Mouse (Mus musculus) midbrain, embryonic 11.5 days (tissue): ENCODE data around the gene Zdhhc13. TPM values are rescaled to one million over a fixed set of nuclear protein-coding genes. Genes with fewer than 3 reads are reported as not detected.

Experiments used
- ATAC-seq: fragments of 200-750 bp; cut with Nextera tagmentation; 2 replicates; pipeline ENCODE4 v1.8.0; 2017; ENCODE audit warnings: moderate TSS enrichment, moderate library complexity; ENCODE audit not compliant: low FRiP score
- DNase-seq: peaks from one replicate; pipeline ENCODE4 v3.0.0; 2015; ENCODE audit warnings: low spot score; ENCODE audit errors: missing footprints
- H3K27ac ChIP-seq: fragments of 300-500 bp; sonication (generic); 2 replicates; pipeline ENCODE4 v1.5.1; 2014; ENCODE audit warnings: low read depth, low read length
- H3K27me3 ChIP-seq: fragments of 300-500 bp; sonication (generic); 2 replicates; pipeline ENCODE4 v1.6.1; 2014; ENCODE audit warnings: mild to moderate bottlenecking, low read length, moderate library complexity, mixed read lengths; ENCODE audit not compliant: control insufficient read depth, insufficient read depth
- H3K36me3 ChIP-seq: fragments of 300-500 bp; sonication (generic); 2 replicates; pipeline ENCODE4 v1.6.1; 2014; ENCODE audit warnings: mild to moderate bottlenecking, low read length, moderate library complexity, mixed read lengths; ENCODE audit not compliant: control insufficient read depth, insufficient read depth
- H3K4me1 ChIP-seq: fragments of 300-500 bp; sonication (generic); 2 replicates; pipeline ENCODE4 v1.6.1; 2014; ENCODE audit warnings: low read length; ENCODE audit not compliant: control insufficient read depth, insufficient read depth
- H3K4me2 ChIP-seq: fragments of 300-500 bp; sonication (generic); 2 replicates; pipeline ENCODE4 v1.6.1; 2014; ENCODE audit warnings: mild to moderate bottlenecking, moderate library complexity
- H3K4me3 ChIP-seq: fragments of 300-500 bp; sonication (generic); 2 replicates; pipeline ENCODE4 v1.5.1; 2014; ENCODE audit warnings: low read depth, low read length
- H3K9ac ChIP-seq: fragments of 300-500 bp; sonication (generic); 2 replicates; pipeline ENCODE4 v1.6.1; 2014; ENCODE audit warnings: low read length
- H3K9me3 ChIP-seq: fragments of 300-500 bp; sonication (generic); 2 replicates; pipeline ENCODE4 v1.6.1; 2016; ENCODE audit warnings: low read length; ENCODE audit not compliant: control insufficient read depth
- WGBS: fragments of 180-500 bp; shearing (Covaris S2); extraction: QIAGEN DNeasy Blood & Tissue Kit; methylation state at CpG from one replicate; pipeline ENCODE4 v1.1.7; 2014; 5-methylcytosine and 5-hydroxymethylcytosine counted together
- polyA plus RNA-seq: library from polyadenylated mRNA; unstranded; fragments of >200 nt; fragmentation: Nextera tagmentation; extraction: Ambion mirVana; gene quantifications from 2 replicates; pipeline ENCODE4 v1.2.1, GENCODE M21; 2014

Gene Zdhhc13
- polyA plus RNA-seq, result 37.4 and 43.1 TPM in 2 replicates

DNA sequence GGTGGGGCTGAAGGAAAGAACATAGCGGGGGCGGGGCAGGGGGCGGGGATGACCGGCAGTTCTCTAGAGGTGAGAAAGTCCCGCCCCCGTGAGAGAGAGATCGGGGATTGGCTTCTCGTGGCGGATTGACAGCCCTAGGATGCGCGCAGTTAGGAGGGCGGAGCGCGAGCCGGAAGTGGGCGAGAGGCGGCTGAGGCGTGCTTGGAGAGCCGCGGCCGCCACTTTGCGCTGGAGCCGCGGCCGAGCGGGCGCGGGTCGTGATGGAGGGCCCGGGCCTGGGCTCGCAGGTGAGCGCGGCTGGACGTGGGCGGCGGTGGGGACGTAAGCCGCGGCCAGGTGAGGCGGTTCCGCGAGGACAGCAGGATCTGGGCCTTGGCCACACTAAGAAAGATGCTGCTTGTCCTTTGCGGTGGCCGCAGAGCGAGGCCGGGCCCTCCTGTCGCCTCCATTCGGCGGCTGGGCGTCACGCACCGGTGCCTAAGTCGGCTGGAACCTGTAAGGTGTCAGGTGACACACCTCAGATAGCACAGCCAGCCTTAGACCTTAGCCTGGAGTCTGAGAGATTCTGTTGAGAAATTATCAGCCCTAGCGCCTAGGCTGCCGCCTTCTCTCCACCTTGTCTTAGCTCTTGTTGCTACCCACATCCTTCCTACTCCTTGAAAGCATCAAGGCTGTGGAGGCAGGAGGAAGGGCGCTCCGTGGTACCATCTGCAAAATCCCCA lies at the start of gene Zdhhc13:
Zdhhc13 (plus strand) TSS at position 153 of the 722 bp plus-strand sequence.
- under 1% methylated on average over 56 of the region's 57 CpGs for WGBS
- peak; percentile 98 for DNase-seq
- peak; percentile 99 for ATAC-seq
- Histone ChIP-seq H3K9me3 (no peaks in the 10 kb centered on the region), H3K4me1 (peaks cover 5% of the 10 kb centered on the region; the same call in 1 of the 2 replicates), H3K4me2 (peak within 1 kb of the TSS; percentile 63), H3K27ac (no peak within 1 kb of the TSS), H3K27me3 (no peaks in the 10 kb centered on the region), H3K9ac (peak within 1 kb of the TSS; percentile 73), H3K36me3 (no peaks in the 10 kb centered on the region), H3K4me3 (peak within 1 kb of the TSS; percentile 59)

DNA sequence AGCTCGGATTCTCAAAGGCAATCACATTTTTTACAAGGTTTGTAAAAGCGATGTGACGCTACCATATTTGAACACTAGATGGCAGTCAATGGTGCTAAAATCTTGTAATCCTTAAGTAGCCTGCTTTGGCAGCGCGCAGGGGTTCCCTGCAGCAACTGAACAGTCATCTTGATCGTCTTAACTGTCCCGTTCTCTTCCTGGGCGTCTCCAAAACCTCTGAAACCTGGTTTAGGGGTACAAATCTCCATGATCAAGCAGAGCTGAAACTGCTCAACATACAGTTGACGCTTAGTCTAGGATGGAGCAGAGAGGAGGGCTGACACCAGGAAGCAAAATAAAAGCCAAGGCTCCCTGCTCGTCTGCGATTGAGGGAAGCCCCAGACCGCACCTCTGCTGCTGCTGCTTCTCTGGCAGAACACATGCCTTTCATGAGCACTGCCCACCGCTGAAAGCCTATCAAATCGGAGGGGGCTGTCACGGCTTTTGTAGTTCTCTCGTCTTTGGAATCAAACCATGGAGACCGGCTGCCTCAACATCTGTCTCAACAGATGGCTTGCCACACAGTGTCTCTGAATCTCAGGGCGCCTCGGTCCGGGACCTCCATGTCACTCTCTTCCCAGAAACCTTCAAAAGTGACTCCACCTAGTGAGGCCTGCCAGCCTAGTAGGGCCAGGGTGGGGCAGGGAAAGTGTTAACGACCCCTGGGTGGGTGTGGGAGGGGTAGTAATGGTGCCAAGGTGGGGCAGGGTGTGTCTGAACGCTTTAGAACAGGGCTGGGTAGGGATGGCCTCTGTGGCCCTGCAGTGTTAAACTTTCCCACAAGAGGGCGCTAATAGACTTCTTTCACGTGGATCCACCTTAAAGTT lies 39.3 kb upstream of the Zdhhc13 start:
- Histone ChIP-seq H3K27ac (peak overlapping the region; percentile 36), H3K4me3 (peak overlapping the region; percentile 38), H3K36me3 (no peaks in the 10 kb centered on the region), H3K9me3 (no peaks in the 10 kb centered on the region), H3K4me1 (no peaks in the 10 kb centered on the region), H3K9ac (peak overlapping the region; percentile 49), H3K4me2 (peak overlapping the region; percentile 63), H3K27me3 (no peaks in the 10 kb centered on the region)
- ATAC-seq (peak; percentile 87), DNase-seq (peak; percentile 99)
- WGBS, result 1% methylated on average over 24 of the region's 24 CpGs

DNA sequence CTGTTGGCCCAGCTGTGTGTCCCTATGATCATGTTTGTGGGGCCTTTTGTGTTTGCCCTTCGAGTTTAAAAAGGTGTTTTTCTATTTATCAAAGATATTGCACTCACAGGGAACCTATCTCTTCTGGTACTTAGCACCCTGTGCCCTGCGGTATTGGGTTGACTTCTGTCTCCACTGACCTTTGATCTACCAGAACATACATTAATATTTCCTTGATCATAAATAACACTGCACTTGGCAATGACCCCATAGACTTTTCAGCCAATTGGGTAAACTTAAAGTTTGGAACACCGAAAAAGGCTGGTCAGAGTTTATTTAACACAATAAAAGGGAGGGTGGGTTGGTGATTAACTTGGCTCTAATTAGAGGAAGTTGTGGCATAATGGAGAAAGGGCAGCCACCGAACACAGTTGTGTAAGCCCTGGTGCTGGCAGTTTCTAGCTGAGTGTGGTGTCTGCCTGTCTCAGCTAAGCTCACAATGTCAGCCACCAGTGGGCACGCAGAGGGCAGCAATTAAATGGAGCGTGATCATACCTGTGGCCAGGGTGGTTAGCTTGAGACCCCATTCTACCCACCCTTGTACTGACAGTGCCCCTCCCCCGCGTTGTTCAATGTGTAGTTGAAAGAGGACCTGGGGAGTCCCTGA lies 38.5 kb upstream of the Zdhhc13 start:
- Histone ChIP-seq H3K4me2 (peak overlapping the region; percentile 63; the same call in 1 of the 2 replicates), H3K27ac (no peak overlapping the region), H3K36me3 (no peaks in the 10 kb centered on the region), H3K4me1 (no peaks in the 10 kb centered on the region), H3K9me3 (no peaks in the 10 kb centered on the region), H3K4me3 (no peak overlapping the region), H3K9ac (no peak overlapping the region), H3K27me3 (no peaks in the 10 kb centered on the region)
- DNase-seq, result peak; percentile 82
- peak; percentile 55 for ATAC-seq
- 70% methylated on average over 8 of the region's 8 CpGs for WGBS

DNA sequence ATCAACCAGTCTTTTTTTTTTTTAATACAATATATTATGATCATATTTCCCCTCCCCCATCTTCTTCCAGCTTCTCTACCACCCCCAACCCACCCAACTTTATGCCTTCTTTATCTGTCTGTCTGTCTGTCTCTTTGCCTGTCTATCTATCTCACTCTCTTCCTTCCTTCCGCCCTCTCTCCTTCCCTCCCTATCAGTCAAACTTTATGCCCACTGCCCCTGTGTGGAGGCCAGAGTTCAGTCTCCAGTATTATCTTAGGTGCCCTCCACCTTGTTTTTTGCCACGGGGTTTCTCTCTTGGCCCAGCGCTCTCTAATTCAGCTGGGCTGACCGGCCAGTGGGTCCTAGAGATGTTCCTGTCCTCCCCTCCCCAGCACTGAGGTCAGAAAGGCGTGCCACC lies 37.6 kb upstream of the Zdhhc13 start:
- DNase-seq (peak; percentile 69), ATAC-seq (no peak)
- Histone ChIP-seq H3K4me1 (no peaks in the 10 kb centered on the region), H3K9ac (no peak overlapping the region), H3K27me3 (no peaks in the 10 kb centered on the region), H3K27ac (no peak overlapping the region), H3K36me3 (no peaks in the 10 kb centered on the region), H3K4me3 (no peak overlapping the region), H3K4me2 (no peak overlapping the region), H3K9me3 (no peaks in the 10 kb centered on the region)
- 80% methylated on average over 5 of the region's 5 CpGs for WGBS

DNA sequence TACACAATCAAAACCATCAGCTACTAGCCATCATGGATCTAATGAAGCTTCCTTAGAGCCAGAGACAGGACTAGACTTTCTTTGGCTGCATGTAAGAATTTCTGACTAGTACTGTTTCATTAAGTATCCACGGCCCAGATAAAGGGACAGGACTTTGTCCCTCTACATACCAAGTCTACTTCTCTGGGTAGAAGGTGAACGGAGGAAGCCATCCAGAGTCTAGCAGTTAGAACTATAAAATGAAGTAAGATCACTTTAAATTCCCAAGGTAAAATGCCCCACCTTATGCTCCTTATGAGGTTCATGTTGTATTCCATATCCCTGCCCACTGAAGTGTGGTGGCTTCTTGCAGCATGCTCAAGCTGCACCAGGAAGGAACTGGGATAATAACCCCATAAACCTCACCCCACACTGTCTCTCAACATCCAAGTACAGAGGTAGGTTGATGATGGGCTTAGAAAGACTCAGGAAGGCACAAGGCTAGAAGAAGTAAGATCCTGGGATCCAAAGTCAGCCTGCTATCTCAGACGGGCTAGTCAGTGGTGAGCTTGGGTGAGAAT lies 34.3 kb upstream of the Zdhhc13 start:
- no peak overlapping the region for H3K4me3 ChIP-seq
- no peaks in the 10 kb centered on the region for H3K27me3 ChIP-seq
- H3K4me1 ChIP-seq, result no peaks in the 10 kb centered on the region
- no peaks in the 10 kb centered on the region for H3K36me3 ChIP-seq
- no peak for ATAC-seq
- no peak overlapping the region for H3K4me2 ChIP-seq
- H3K27ac ChIP-seq, result no peak overlapping the region
- DNase-seq, result peak; percentile 75
- H3K9ac ChIP-seq, result no peak overlapping the region
- H3K9me3 ChIP-seq, result no peaks in the 10 kb centered on the region
- 89% methylated on average over 3 of the region's 3 CpGs for WGBS

DNA sequence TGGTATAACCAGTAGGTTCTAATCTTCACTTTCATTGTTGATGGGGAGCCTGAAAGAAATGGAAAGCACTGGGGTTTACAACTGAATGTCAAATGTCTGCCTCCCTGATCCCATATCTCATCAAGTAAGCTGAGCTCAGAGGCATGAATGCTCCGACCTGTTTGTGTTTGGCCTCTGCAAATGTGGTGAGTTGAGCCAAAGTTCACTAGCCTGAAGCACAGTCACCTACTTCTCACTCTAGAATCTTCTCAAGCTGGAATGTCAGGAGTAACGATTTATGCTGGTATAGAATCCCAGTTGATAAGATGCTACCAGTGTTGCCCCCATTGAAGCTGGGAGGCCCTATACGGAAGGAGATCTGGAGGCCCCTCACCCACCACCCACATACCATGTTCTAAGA lies 33.0 kb upstream of the Zdhhc13 start:
- H3K9ac ChIP-seq, result no peak overlapping the region
- no peak overlapping the region for H3K4me2 ChIP-seq
- H3K4me3 ChIP-seq, result no peak overlapping the region
- no peaks in the 10 kb centered on the region for H3K9me3 ChIP-seq
- no peaks in the 10 kb centered on the region for H3K4me1 ChIP-seq
- WGBS, result 87% methylated on average over 3 of the region's 3 CpGs
- H3K27ac ChIP-seq, result no peak overlapping the region
- H3K27me3 ChIP-seq, result no peaks in the 10 kb centered on the region
- no peak for ATAC-seq
- DNase-seq, result peak; percentile 69
- no peaks in the 10 kb centered on the region for H3K36me3 ChIP-seq

DNA sequence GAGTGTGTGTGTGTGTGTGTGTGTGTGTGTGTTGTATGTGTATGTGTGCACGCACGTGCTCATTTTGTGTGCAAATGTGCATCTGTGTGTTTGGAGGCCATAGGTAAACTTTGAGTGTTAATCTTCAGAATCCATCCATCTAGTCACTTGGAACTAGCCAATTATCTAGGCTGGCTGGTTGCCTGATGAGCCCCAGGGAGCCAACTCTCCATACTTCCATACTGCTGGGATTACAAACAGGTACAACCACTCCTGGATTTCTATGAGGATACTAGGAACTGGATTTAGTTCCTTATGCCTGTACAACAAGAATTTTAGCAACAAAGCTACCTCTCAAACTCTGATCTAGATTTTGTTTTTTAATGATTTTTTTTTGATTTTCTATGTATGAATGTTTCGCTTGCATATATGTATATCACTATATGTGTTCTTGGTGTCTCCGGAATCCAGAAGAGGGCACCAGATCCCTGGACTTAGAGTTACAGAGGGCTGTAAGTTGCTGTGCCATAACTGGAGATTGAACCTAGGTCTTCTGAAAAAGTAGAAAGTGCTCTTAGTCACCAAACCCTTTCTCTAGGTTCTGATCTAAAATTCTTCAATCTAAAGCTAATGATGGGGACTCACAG lies 32.4 kb upstream of the Zdhhc13 start:
- H3K36me3 ChIP-seq, result no peaks in the 10 kb centered on the region
- no peaks in the 10 kb centered on the region for H3K9me3 ChIP-seq
- no peak overlapping the region for H3K4me3 ChIP-seq
- WGBS, result 94% methylated on average over 4 of the region's 4 CpGs
- ATAC-seq, result no peak
- no peak overlapping the region for H3K4me2 ChIP-seq
- no peak overlapping the region for H3K27ac ChIP-seq
- no peaks in the 10 kb centered on the region for H3K27me3 ChIP-seq
- H3K4me1 ChIP-seq, result no peaks in the 10 kb centered on the region
- DNase-seq, result peak; percentile 66
- no peak overlapping the region for H3K9ac ChIP-seq

DNA sequence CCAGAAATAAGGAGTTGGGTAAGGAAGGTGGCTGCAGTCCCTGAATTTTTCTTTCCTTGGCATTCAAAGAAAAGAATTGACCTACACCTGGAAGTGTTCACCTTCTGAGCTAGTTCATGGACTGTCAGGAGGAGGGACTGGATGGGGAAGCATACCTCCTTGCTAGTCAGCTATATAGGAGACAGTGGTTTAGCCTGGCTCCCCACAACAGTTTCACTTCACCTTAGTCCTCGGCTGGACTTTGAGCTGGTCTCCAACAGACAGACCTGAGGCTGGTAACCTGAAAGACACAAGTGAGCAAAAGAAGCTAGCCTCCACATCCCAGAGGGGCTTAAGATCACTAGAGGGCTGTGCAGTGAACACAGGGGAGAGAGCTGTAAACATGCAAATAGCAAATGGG lies 30.7 kb upstream of the Zdhhc13 start:
- H3K27me3 ChIP-seq, result no peaks in the 10 kb centered on the region
- no peaks in the 10 kb centered on the region for H3K4me1 ChIP-seq
- DNase-seq (no peak), ATAC-seq (no peak)
- H3K36me3 ChIP-seq, result no peaks in the 10 kb centered on the region
- no peaks in the 10 kb centered on the region for H3K9me3 ChIP-seq
- H3K27ac ChIP-seq, result no peak overlapping the region
- 80% methylated on average over 1 of the region's 1 CpGs for WGBS
- H3K4me2 ChIP-seq, result no peak overlapping the region
- no peak overlapping the region for H3K9ac ChIP-seq
- H3K4me3 ChIP-seq, result no peak overlapping the region
